Mouse (Mus musculus) embryo, embryonic 10.5 days (tissue): ENCODE data around the gene Kdm1a.
A peak's percentile ranks its signal among the peaks of the same experiment; 100 is the strongest.

ENCODE experiments used
- DNase-seq: peaks from one replicate; pipeline ENCODE4 v3.0.0-alpha.2; 2015; ENCODE audit warnings: low spot score

Gene Kdm1a

GRCm38 (mm10) chr4:136602018-136602554, 437 bp downstream of the Kdm1a start:
- DNase-seq: peak; percentile 71

GRCm38 (mm10) chr4:136601476-136601875, 1.0 kb downstream of the Kdm1a start:
- DNase-seq: peak; percentile 60

GRCm38 (mm10) chr4:136600536-136600935, 2.0 kb downstream of the Kdm1a start:
- no peak for DNase-seq

GRCm38 (mm10) chr4:136599869-136600268, 2.7 kb downstream of the Kdm1a start:
- DNase-seq: no peak

GRCm38 (mm10) chr4:136598268-136598876, 4.2 kb downstream of the Kdm1a start:
- DNase-seq: no peak

- DNase-seq: no peak
Observed at GRCm38 (mm10) chr4:136595221-136595620, 7.3 kb downstream of the Kdm1a start.

- no peak for DNase-seq
Observed at GRCm38 (mm10) chr4:136594006-136594405, 8.5 kb downstream of the Kdm1a start.

- DNase-seq: no peak
Observed at GRCm38 (mm10) chr4:136592111-136592510, 10.4 kb downstream of the Kdm1a start.

- DNase-seq: no peak
Observed at GRCm38 (mm10) chr4:136588003-136588402, 14.5 kb downstream of the Kdm1a start.

- DNase-seq: no peak
Observed at GRCm38 (mm10) chr4:136587221-136587827, 15.2 kb downstream of the Kdm1a start.

- DNase-seq: no peak
Observed at GRCm38 (mm10) chr4:136581885-136582284, 20.6 kb downstream of the Kdm1a start.

GRCm38 (mm10) chr4:136569998-136570397, 32.5 kb downstream of the Kdm1a start:
- DNase-seq: no peak

GRCm38 (mm10) chr4:136568629-136569028, 33.9 kb downstream of the Kdm1a start:
- peak; percentile 21 for DNase-seq

GRCm38 (mm10) chr4:136562755-136563154, 39.8 kb downstream of the Kdm1a start:
- DNase-seq: no peak

GRCm38 (mm10) chr4:136560270-136560991, 42.1 kb downstream of the Kdm1a start:
- no peak for DNase-seq

GRCm38 (mm10) chr4:136559690-136560089, 42.8 kb downstream of the Kdm1a start:
- no peak for DNase-seq

GRCm38 (mm10) chr4:136557638-136558037, 44.9 kb downstream of the Kdm1a start:
- no peak for DNase-seq

- no peak for DNase-seq
Observed at GRCm38 (mm10) chr4:136553108-136553507, 49.4 kb downstream of the Kdm1a start.

GRCm38 (mm10) chr4:136548381-136548801, 54.1 kb downstream of the Kdm1a start:
- no peak for DNase-seq

- DNase-seq: no peak
Observed at GRCm38 (mm10) chr4:136547721-136548120, 54.8 kb downstream of the Kdm1a start.

GRCm38 (mm10) chr4:136546279-136547045, 56.1 kb downstream of the Kdm1a start:
- no peak for DNase-seq

- no peak for DNase-seq
Observed at GRCm38 (mm10) chr4:136545151-136545550, 57.4 kb downstream of the Kdm1a start.
